Mouse (Mus musculus) brain, embryonic 14.5 days (tissue): Measurements from ENCODE around the gene Pdzd2.

Experiments used
- CTCF ChIP-seq: fragments of 200-500 bp; IDR thresholded peaks from 2 replicates; pipeline ENCODE4 v1.5.1; 2012; ENCODE audit warnings: inconsistent platforms, mild to moderate bottlenecking, moderate library complexity, borderline replicate concordance; ENCODE audit not compliant: insufficient read depth, insufficient read length; ENCODE audit errors: extremely low read depth
- POLR2A ChIP-seq: fragments of 200-500 bp; IDR thresholded peaks from 2 replicates; pipeline ENCODE4 v1.6.1; 2012; ENCODE audit warnings: mild to moderate bottlenecking, inconsistent platforms, borderline replicate concordance; ENCODE audit not compliant: poor library complexity, insufficient read depth, insufficient read length, severe bottlenecking; ENCODE audit errors: extremely low read depth

DNA sequence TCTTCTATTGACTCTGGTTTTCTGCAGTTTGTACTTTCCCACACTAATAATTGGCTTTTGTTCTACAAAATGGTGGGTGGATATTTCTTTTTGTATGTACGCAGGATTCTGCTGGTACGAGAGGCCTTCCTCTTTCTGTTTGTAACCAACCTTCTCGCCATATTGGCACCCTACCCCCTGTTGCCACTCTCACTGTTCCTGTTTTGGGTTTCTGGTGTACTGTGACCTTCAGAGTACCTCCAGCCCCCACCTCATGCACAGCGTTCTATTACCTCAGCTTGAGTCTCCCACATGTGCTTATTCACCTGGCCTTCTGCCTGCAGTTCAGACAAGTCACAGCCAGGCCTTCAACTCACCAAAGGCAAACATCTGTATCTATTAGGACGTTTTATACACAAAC, 389.9 kb downstream of the Pdzd2 start:
- no peak for TF ChIP-seq CTCF
- no peak for TF ChIP-seq POLR2A
